Mouse (Mus musculus) fat pad, adult 2 months (tissue): ENCODE measurements around the gene Olfr157.

Source experiments
- DNase-seq: peaks from one replicate; pipeline ENCODE4 v3.0.0-alpha.2; 2011; ENCODE audit warnings: low read depth, low spot score; ENCODE audit errors: extremely low read depth

Olfr157 gene

GRCm38 (mm10) chr4:43840101-43840500 is at the start of gene Olfr157:
Gene Olfr157 (minus strand): TSS chr4:43840201.
- DNase-seq, result no peak

DNA sequence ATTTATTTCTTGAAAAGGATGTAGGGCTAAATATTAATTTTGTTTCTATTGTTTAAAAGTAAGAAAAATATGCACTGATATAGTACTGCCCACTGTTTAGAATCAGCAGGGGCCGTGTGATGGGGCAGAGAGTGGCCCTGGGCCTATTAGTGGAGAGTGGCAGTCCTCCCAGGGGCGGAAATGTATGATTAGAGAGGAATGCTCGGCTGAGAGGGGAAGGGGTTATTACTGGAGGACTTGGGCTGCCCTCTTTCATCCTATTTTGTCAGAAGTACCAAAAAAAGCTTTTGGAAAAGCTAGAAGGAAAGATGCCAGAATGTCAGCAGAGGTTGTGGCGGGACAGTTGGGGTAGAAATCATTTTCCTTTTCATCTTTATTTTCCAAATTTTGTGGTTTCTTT is 44.2 kb upstream of the Olfr157 start:
- no peak for DNase-seq

DNA sequence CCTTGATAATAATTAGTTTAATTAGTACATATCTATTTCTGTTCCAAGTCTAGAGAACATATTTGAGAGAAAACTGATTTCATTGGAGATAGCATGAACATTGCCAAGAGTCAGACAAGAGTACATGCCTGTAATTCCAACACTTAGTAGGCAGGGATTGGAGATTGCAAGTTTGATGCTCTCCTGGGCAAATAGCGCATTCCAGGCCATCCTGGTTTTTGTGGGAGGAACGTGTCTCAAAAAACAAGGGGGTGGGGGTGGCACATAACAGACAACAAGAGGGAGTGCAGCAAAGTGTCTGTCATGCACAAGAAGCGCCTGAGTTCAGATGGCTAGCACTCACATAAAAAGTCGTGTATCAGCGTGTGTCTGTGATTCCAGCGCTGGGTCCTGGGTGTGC is 39.6 kb upstream of the Olfr157 start:
- DNase-seq, result no peak

GRCm38 (mm10) chr4:43878121-43878776 is 38.2 kb upstream of the Olfr157 start:
- DNase-seq, result no peak

GRCm38 (mm10) chr4:43877230-43877629 is 37.2 kb upstream of the Olfr157 start:
- DNase-seq, result no peak

- no peak for DNase-seq
Observed at GRCm38 (mm10) chr4:43875919-43876411, 36.0 kb upstream of the Olfr157 start.

DNA sequence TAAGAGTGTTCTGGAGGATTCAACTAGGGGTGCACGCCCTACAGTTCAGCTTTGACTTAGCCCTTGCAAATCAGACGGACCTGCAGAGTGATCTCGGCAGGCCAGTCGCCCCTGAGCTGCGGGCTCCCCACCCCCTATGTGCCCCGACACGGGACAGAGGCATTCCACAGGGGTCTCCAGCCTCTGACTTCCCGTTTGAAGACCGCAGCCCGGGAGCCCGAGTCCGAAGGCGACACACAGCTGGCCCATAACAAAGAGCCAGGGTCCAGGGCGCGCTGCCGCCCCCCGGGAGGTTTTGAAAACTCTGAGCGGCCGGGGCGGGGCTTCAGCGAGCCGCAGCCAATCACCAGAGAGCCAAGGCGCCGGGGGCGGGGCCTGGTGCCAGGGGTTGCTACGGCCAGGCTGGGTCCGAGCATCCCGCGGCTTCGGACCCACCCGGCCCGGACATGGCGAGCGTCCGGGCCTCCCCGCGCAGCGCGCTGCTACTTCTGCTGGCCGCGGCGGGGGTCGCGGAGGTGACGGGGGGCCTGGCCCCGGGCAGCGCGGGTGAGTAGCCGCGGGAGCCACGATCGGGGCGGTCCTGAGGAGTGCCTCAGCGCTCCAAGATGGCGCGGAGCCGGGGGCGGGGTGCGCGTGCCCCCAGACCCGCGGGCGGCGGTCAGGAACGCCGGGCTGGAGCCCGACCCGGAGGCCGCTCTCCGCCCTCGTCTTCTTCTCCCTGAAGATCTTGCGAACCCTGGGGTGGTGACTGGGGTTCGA is 35.3 kb upstream of the Olfr157 start, which contains the start of gene Reck:
Reck (plus strand) TSS at position 371 of the 759 bp plus-strand sequence.
- no peak for DNase-seq

GRCm38 (mm10) chr4:43874501-43874900 is 34.5 kb upstream of the Olfr157 start:
- no peak for DNase-seq

DNA sequence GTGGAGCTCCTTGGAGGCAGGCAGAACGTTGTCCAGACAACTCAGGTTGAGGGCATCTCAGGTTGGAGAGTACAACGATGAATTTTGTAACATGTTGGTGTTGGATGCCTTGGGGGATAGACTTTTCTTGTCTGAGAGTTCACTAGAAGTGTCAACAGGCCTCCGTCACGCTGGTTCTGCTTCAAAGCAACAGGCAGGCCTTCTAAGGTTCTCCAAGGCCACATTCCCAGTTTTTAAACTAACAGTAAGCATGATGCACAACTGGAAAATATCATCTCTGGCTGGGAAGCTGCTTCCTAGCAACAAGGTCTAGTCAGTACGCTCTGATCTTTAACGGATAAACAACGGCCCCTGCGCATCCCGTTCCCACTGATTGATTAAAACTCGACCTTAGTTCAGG is 29.8 kb upstream of the Olfr157 start:
- DNase-seq, result no peak

- no peak for DNase-seq
Observed at GRCm38 (mm10) chr4:43863298-43863697, 23.3 kb upstream of the Olfr157 start.

DNA sequence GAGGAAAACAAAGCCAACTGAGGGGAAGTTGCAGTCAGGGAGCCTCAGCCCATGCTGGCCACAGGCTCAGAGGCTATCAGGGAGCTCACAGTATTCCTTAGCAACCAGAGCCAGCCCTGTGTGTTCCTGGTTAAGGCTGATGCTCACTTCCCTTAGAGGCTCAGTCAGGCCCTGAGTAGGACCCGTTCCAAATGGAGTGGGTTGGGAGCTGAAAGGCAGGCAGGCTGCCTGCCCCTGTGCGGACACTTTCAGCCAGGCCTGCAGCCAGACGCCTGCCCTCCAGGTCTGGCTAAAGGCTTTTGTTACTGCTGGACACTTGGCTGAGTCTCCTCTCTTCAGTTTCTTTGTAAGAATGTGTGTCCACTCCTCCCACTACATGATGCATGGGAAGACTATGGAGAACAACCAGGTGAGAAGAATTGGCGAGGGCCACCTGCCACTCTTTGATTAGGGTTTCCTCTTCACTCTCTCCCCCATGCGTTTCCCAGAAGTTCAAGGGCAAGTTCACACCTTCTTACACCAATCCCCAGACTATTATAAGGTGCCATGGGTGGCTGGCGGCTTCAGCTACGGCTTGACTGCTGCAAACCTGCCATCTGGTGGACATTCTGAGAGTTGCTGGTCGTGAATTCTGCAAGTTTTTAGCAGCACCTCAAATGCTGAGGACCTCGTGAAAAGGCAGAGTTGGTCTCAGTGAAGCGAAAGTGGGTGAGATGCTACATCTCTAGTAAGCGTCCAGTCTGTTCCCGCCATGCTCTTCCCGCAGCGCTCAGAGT is 20.9 kb upstream of the Olfr157 start:
- no peak for DNase-seq

GRCm38 (mm10) chr4:43859886-43860285 is 19.9 kb upstream of the Olfr157 start:
- DNase-seq, result no peak

GRCm38 (mm10) chr4:43854101-43854500 is 14.1 kb upstream of the Olfr157 start:
- no peak for DNase-seq

DNA sequence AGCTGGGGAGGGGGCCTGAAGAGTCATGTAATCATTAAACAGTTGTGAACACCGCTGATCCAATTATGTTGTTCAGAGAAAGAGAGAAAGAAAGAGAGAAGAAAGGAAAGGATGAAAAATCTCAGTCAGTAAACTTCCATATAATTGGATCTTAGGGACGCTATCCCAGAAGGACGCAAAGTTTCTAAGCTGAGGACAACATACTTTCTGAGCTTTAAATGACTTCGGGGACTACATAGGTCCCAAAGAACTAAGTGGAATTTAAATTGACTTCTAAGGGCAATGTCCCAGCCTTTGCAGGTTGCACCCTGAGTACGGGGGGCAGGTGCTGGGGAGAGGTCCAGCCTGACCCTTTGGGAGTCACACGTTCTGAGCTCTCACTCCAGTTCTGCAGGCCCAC is 11.3 kb upstream of the Olfr157 start, which contains the start of gene Olfr155:
Olfr155 (plus strand) TSS at position 301 of the 400 bp plus-strand sequence.
- DNase-seq, result no peak

DNA sequence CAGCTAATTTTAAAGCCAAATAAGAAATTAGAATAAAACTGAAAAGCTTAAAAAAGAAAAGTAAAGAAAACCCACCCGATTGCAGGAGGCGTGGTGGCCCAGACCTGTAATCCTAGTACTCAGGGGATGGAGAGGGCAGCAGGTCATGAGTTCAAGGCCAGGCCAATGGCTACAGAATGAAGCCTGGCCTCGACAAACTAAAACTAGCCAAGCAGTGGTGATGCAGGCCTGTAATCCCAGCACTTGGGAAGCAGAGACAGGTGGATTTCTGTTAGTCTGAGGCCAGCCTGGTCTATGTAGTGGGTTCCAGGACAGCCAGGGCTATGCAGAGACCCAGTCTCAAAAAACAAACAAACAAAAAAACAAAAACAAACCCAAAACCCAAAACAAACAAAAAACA is 1.7 kb downstream of the Olfr157 start:
- DNase-seq, result no peak

DNA sequence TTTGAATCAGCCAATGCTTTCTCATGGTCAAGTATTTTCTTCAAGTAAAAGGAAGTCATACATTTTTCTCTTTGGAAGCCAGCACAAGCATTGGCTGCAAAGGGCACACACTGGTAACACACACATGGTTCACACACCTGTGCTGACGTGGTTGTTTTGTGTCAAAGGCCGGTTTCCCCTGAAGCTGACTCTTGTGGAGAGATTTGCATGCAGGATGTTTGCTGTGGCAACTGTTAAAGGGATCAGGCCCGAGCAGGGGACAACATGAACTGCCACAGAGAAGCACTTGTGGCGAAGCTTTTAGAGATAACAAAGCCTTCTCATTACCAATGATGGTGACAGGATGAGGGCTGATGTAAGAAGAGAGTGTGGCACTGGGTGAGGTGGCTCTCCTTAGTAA is 5.3 kb downstream of the Olfr157 start:
- DNase-seq, result no peak

DNA sequence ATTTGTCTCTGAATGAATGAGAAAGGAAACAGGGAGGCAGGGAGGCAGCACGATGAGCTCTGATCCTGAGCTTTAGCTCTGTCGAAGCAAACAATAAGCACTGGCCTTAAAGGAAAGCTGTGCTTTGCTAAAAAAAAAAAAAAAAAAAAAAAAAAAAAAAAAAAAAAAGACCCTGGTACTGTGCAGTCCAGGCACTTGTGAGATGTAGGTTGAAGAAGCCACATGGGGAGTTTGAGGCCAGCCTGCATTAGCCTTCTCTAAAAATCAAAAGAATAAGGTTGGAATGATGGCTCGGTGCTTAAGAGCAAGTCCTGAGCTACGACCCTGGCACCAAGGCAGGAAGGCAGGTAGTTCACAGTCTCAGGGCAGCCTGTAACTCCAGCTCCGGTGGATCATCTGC is 6.2 kb downstream of the Olfr157 start:
- no peak for DNase-seq

DNA sequence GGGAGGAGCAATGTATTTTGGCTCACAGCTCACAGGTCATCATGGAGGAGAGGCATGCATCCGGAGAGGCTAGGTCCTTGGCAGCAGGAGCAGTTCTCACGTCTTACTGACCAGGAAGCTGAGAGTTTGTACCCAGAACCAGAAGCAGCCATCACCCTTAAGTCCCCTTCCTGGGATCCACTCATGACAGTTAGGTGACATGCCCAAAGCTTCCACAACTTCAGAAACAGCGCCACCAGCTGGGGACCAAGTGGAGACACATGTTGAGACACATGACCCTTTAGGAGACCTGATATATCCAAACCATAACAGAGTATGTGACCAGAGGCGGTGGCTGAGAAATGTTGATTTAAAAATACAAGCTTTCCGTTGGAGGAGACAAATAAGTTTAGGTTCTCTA is 8.0 kb downstream of the Olfr157 start:
- no peak for DNase-seq

- DNase-seq, result no peak
Observed at GRCm38 (mm10) chr4:43828806-43829205, 11.2 kb downstream of the Olfr157 start.

- no peak for DNase-seq
Observed at GRCm38 (mm10) chr4:43823845-43824337, 16.1 kb downstream of the Olfr157 start, which contains the start of gene Olfr156. Gene Olfr156 (minus strand): TSS chr4:43823895.

- DNase-seq, result no peak
Observed at GRCm38 (mm10) chr4:43822896-43823550, 17.0 kb downstream of the Olfr157 start.
